Mouse (Mus musculus) liver (tissue): Measurements from ENCODE around the gene Gm3106.
"Not testable (repeated sequence)": the region's sequence is repeated elsewhere in the genome, so short reads cannot be mapped to it uniquely, and the experiment has no call there.

Experiments used
- DNase-seq: peaks from one replicate; pipeline ENCODE4 v3.0.0-alpha.2; 2020; ENCODE audit warnings: mixed read lengths

Gene Gm3106

DNA sequence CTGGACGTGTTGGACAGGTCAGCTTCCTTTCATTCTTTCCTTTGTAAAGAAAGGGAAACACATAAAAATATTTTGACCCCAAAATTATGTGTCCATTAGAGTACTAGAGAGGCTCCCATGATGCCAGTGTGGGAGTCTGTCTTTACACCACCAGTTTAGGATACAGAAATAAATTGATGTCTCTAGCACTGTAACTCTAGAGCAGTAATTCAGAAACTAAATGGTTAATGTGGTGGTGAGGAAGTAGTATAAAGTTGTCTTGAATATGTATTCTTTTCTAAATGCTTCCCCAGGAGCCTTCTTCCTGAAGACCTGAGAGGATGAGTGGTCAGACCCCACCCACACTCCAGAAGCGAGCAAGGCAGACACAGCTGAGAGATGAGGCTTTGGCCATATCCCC lies at the start of gene Gm3106:
TSS of gene Gm3106 (plus strand) at position 301 of the 400 bp plus-strand sequence.
- not testable (repeated sequence) for DNase-seq
